Mouse (Mus musculus) megakaryocyte, embryonic 14.5 days (primary cell): ENCODE data around the gene Arnt2.

Experiments
- FLI1 ChIP-seq: IDR thresholded peaks from 2 replicates; pipeline ENCODE4 v1.6.1; 2012; ENCODE audit warnings: low read length, inconsistent platforms, mixed read lengths
- GATA1 ChIP-seq: IDR thresholded peaks from 3 replicates; pipeline ENCODE4 v1.6.1; 2012; ENCODE audit warnings: mixed read lengths, low read length, inconsistent platforms, borderline replicate concordance

GRCm38 (mm10) chr7:84387826-84388225 is 22.1 kb downstream of the Arnt2 start:
- TF ChIP-seq GATA1, result no peak
- no peak for TF ChIP-seq FLI1
